Mouse (Mus musculus) embryo, embryonic 10 days (tissue): ENCODE data around the gene Mmrn1.
"Not testable (repeated sequence)": the region's sequence is repeated elsewhere in the genome, so short reads cannot be mapped to it uniquely, and the experiment has no call there.

Experiments
- DNase-seq: peaks from one replicate; pipeline ENCODE4 v3.0.0-alpha.2; 2015; ENCODE audit warnings: low spot score

Mmrn1 gene

DNA sequence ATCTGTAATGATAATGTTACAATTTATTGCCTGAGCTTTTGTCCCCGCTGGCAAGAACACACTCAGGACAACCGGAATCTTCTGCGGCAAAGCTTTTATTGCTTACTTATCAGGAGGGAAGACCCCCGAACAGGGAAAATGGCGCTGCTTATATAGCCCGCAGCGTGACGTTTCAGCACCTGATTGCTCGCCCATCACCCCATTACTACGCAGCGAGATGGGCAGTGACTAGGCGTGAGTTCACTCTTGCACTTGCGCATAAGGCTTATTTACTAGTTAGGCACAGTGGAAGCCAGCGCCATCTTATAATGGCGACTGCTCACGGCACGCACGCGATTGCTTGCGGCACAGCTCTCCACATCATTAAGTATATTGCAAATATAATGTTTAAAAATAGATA, at the start of gene Mmrn1:
Mmrn1 (plus strand) TSS at position 301 of the 400 bp plus-strand sequence.
- not testable (repeated sequence) for DNase-seq

DNA sequence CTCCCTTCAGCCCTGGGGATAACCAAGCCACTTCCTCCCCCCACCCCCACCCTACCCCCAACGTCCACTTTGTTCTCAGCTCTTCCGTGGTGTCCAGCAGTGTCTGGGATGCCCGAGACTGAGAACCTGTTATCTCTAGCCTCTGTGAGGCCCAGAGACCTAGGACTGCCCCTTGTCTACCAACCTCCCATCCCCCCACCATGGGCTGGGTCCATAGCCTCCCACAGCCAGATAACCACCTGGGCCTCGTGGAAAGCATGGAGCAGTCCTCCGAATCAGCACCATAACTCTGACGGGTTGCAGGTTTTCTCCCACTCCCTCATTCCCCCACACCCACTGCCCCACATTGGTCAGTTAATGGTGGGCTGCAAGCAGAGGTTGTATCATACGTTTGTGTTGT, 44.4 kb upstream of the Mmrn1 start:
- no peak for DNase-seq

DNA sequence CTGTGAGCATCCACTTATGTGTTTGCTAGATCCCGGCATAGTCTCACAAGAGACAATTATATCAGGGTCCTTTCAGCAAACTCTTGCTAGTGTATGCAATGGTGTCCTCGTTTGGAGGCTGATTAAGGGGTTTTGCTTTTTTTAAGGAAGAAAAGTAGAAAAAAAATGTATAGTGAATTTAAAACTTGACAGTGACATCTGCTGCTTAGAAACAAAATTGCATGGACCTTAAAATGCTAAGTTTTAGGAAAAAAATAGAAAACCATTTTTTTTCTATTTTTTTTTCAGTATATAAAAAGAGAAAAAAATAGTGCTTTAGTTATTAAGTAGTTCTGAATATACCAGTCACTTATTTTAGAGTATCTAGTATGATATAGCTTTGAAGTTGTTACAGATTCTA, 43.2 kb upstream of the Mmrn1 start:
- DNase-seq: no peak

DNA sequence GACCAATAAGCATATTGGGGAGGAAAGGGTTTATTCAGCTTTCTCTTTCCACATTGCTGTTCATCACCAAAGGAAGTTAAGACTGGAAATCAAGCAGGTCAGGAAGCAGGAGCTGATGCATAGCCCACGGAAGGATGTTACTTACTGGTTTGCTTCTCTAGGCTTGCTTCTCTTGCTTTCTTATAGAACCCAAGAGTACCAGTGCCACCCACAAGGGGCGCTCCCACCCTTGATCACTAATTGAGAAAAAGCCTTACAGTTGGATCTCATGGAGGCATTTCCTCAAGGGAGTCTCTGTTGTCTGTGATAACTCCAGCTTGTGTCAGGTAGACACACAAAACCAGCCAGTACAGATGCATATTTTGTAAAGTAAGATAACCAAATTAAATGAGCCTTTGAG, 17.5 kb upstream of the Mmrn1 start:
- DNase-seq: no peak

DNA sequence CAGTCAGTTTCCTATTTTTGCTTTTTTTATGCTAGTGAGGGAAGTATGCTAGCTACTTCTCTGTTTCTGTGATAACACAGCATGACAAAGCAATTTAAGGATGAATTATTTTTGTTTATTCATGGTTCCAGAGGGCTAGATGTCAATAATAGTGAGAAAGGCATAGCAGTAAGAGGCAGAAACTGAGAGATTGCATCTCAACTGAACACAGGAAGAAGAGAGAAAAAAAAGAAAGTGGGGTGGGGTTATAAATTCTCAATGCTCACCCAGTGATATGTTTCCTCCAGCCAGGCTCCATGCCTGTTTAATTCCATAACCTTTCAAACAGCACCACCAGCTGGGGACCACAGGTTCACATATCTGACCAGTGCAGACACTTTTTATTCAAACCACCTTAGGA, 6.6 kb downstream of the Mmrn1 start:
- DNase-seq: peak; percentile 32

GRCm38 (mm10) chr6:60934835-60935234, 10.1 kb downstream of the Mmrn1 start:
- no peak for DNase-seq

GRCm38 (mm10) chr6:60935448-60936130, 10.8 kb downstream of the Mmrn1 start:
- peak; percentile 18 for DNase-seq

DNA sequence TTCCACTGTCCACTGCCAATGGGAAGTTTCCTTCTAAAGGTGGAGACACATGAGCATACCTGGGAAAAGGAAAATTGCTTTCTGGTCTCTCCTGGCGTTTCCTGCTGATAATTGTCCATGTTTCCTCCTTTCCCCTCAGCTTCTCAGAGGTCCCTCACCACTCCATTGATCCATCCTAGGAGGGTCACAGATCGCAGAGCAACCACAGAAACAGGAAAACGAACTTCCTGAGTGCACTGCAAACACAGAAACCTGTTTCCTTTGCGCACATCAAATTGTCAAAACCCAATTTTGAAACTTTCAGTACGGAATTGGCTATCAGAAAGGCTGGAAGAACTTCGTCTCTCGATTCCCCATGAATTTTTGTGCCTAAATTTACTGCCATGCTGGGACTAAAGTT, 19.4 kb downstream of the Mmrn1 start:
- no peak for DNase-seq

DNA sequence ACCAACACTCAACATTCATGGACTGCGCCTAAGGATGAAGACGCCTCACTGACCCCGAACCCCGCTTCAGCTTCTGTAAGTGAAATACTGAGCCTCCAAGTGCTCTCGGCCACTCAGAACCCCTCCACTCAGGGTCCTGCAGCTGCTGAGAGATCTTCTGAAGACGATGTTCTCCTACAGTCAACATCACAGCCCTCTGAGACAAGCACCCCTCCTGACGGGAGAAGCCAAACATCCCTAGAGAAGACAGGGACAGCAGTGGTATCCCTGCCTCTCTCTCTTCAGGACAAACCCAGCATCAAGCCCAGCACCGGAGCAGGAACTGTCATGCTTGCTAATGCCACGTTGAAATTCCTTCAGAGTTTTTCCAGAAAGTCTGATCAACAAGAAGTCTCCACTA, 19.8 kb downstream of the Mmrn1 start:
- no peak for DNase-seq

- DNase-seq: peak; percentile 52
Observed at GRCm38 (mm10) chr6:60950415-60950814, 25.6 kb downstream of the Mmrn1 start.

DNA sequence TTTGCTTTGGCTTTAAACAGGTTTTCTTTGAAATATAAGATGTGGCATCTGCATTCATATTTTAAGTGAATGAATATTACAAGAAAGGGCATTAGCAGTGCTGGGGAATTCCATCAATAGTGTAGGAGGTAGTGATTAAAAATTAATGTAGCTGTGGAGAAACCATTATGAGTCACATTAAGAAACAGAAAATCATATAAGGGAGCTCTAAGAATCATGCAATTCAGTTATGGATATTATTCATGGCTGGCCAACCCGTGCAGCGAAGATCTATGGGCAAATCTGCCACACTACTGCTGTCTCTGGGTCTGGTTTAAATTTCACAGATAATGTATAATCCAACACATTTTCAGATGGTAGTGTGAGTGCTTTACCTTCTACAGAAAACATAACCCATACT, 36.5 kb downstream of the Mmrn1 start:
- no peak for DNase-seq

- DNase-seq: no peak
Observed at GRCm38 (mm10) chr6:60961838-60962237, 37.1 kb downstream of the Mmrn1 start.

DNA sequence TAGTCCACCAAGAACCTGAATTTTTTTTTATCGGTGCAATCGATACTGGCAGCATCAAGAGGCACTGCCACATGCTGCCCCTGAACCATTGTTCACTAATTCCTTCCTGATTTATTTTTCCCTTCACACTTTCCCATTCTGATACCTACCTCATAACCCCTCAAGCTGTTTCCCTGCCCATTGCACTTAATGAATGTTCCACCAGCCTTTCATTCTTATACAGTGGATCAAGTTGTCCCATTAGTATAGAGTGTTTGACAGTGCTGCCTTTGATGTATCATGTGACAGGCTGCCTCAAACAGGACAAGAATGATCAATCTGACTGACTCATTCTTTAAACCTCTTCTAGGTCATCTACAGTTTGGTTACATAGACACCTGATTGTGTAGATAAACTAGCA, 37.9 kb downstream of the Mmrn1 start:
- DNase-seq: no peak

DNA sequence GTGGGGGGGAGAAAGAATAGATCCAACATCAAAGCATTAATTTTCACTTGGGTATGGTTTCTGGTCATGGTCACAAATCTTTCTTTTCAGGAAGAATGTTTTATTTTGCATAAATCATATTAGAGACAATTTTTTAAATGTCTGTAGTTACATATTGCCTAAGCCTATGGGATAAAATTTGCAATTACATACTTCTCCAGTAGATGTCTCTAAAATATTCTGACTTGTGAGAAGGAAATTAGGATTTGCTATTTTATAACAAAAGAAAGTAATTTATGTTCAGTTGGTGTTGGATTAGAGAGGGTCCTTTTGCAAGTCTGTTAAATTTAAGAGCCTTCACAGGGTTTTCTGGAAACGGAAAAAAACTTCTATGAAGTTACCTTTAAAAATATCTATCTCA, 39.0 kb downstream of the Mmrn1 start:
- no peak for DNase-seq

DNA sequence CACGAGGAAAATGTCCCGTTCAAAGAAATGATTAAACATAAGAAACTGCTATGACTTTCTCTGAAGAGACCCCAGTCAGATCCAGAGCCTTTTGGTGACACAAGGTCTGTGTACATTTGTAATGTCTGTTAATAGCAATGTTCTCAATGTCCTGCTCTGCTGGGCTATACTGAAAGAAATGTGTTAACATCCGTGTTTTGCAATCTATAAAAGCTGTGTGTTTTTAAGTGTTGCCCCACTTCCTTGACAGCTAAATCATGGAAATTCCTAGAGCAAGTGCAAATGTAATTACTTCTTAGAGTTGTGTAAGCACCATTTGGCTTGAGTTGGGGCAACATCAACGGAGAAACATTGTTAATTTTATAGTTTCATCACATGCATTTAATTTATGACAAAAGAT, 42.2 kb downstream of the Mmrn1 start:
- no peak for DNase-seq

DNA sequence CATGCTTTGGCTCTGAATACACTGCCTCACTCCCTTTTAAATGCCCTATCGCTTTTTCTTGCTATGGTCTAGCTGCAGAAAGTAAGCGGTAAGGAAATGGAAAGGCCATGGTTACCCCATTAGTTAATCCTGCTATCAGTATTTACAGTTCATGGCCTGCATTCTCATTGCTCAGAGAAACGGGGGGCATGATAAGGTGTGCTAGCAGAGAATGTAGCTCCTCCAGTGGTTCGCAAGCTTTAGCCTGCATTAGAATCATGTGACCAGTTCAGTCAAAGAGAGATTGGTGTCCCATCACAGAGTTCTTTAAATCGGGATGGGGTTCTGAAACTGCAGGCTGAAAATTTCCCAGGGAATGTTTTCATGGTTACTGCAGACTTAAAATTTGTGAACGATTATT, 44.6 kb downstream of the Mmrn1 start:
- DNase-seq: no peak

DNA sequence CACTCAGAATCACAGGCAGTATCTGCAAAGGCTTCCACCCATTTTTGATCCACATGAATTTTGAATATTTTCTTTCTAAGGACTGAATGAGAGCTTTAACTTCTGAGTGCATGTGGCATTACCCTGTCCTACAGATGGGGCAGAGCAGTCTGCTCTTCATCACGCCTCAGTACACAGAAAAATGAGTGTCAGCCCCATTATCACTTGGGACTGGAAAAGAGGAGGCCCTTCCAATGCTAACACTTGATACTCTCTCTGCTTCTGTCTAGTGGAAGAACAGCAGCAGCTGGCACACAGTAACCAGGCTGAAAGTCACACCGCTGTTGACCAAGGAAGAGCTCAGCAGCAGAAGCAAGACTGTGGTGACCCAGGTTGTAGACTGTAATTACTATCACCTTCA, 46.0 kb downstream of the Mmrn1 start:
- DNase-seq: no peak

- DNase-seq: no peak
Observed at GRCm38 (mm10) chr6:60978610-60979009, 53.8 kb downstream of the Mmrn1 start.

GRCm38 (mm10) chr6:60979039-60979438, 54.3 kb downstream of the Mmrn1 start:
- no peak for DNase-seq

DNA sequence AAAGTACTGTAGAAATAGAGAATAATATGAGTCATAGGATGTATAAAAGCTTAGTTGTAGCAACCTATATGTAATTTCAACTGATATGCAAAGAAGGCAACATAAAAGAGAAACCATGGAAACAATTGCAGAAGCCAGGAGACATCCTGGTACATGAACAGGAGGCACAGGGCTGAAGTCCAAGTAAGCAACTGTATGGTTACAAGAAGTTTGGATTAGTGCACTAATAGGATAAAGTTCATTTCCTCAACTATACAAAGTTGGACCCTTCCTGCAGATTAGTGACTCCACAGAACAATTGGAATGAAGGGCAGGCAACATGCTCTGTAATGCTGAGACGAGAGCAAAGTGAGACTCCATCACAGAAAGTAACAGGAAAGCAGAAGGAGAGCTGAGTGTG, 59.6 kb downstream of the Mmrn1 start:
- no peak for DNase-seq

GRCm38 (mm10) chr6:60985919-60986318, 61.1 kb downstream of the Mmrn1 start:
- DNase-seq: peak; percentile 38

GRCm38 (mm10) chr6:60986914-60987313, 62.1 kb downstream of the Mmrn1 start:
- DNase-seq: no peak

- DNase-seq: no peak
Observed at GRCm38 (mm10) chr6:60987804-60988203, 63.0 kb downstream of the Mmrn1 start.

DNA sequence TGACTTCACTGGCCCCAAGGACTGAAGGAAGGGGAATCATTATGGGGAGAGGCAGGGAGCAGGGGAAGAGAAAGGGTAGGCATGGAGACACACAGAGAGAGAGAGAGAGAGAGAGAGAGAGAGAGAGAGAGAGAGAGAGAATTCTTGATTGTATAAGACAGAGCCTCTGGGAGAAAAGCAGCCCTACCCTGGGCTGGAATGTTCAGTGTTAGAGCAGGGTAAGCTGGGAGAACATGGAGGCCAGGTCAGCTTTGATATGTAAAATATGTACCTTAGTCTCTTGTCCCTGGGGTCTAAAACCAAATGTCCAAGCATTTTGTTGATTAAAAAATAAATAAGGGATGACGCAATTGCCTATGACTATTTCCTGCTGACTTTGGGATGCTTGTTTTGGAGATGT, 67.6 kb downstream of the Mmrn1 start:
- no peak for DNase-seq
